Comparison of ENCODE assay signal across 8 mouse cellular contexts in genomic region chr14:46380286-46380721, GRCm38 (mm10). TPM values are rescaled to one million over a fixed set of nuclear protein-coding genes. Genes with fewer than 3 reads are reported as not detected.
A peak's percentile ranks its signal among the peaks of the same experiment; 100 is the strongest.
DNase-seq lines count a peak whose midpoint lies in the region; ATAC-seq and TF ChIP-seq lines count a peak whose summit lies in the region.

No protein-coding gene starts in this region.

- H3K4me2 ChIP-seq in embryonic facial prominence, embryonic 11.5 days (ENCODE audit: low read depth, low read length): peak overlapping the region; percentile 52
- peak overlapping the region; percentile 59 for H3K4me2 ChIP-seq in hindbrain, embryonic 13.5 days
- H3K4me2 ChIP-seq in limb, embryonic 15.5 days: peak overlapping the region; percentile 70
- H3K4me2 ChIP-seq in neural tube, embryonic 12.5 days (replicated peaks): peak overlapping the region; percentile 70

- TF ChIP-seq CTCF in cerebellum, adult 2 months (IDR thresholded peaks at IDR 0.05; ENCODE audit: borderline replicate concordance, insufficient read depth, low read depth, low read length): no peak

- no peaks in the 10 kb centered on the region for H3K36me3 ChIP-seq in embryonic facial prominence, embryonic 11.5 days (replicated peaks; ENCODE audit: control insufficient read depth, insufficient read depth, low read depth, low read length)
- no peaks in the 10 kb centered on the region for H3K36me3 ChIP-seq in hindbrain, embryonic 13.5 days
- H3K36me3 ChIP-seq in limb, embryonic 15.5 days: peaks cover 7% of the 10 kb centered on the region; the same call in 1 of the 2 replicates
- H3K36me3 ChIP-seq in neural tube, embryonic 12.5 days: no peaks in the 10 kb centered on the region

- WGBS in cerebellum, adult 2 months: 10% methylated on average over 31 of the region's 31 CpGs
- 4% methylated on average over 31 of the region's 31 CpGs for WGBS in embryonic facial prominence, embryonic 11.5 days
- WGBS in hindbrain, embryonic 13.5 days: 8% methylated on average over 26 of the region's 31 CpGs
- 5% methylated on average over 29 of the region's 31 CpGs for WGBS in limb, embryonic 15.5 days
- WGBS in neural tube, embryonic 12.5 days: 6% methylated on average over 31 of the region's 31 CpGs

- H3K27me3 ChIP-seq in cerebellum, adult 2 months (ENCODE audit: control insufficient read depth, insufficient read depth, low read length): no peaks in the 10 kb centered on the region
- no peaks in the 10 kb centered on the region; the same call in 1 of the 2 replicates for H3K27me3 ChIP-seq in embryonic facial prominence, embryonic 11.5 days (ENCODE audit: control insufficient read depth, insufficient read depth, low read length)
- H3K27me3 ChIP-seq in hindbrain, embryonic 13.5 days: peaks cover 70% of the 10 kb centered on the region
- 0 out of 2 replicates have a peak, but pooled peaks cover 5% of the 10 kb centered on the region for H3K27me3 ChIP-seq in limb, embryonic 15.5 days
- H3K27me3 ChIP-seq in neural tube, embryonic 12.5 days (replicated peaks): peaks cover 48% of the 10 kb centered on the region

- peaks cover 4% of the 10 kb centered on the region for H3K4me1 ChIP-seq in cerebellum, adult 2 months (ENCODE audit: control insufficient read depth, insufficient read depth, low read length)
- no peaks in the 10 kb centered on the region; the same call in none of the 2 replicates for H3K4me1 ChIP-seq in embryonic facial prominence, embryonic 11.5 days (ENCODE audit: control insufficient read depth, insufficient read depth, low read length)
- H3K4me1 ChIP-seq in hindbrain, embryonic 13.5 days (replicated peaks): peaks cover 11% of the 10 kb centered on the region
- H3K4me1 ChIP-seq in limb, embryonic 15.5 days: peaks cover 45% of the 10 kb centered on the region
- H3K4me1 ChIP-seq in neural tube, embryonic 12.5 days: peaks cover 6% of the 10 kb centered on the region

- peak; percentile 44 to 53 for DNase-seq in cerebellum, adult 2 months
- no peak for DNase-seq in cerebellum, adult 11 months
- DNase-seq in embryonic facial prominence, embryonic 11.5 days (ENCODE audit: low spot score): peak; percentile 69
- no peak for DNase-seq in spleen, postnatal 36 days (ENCODE audit: low spot score in 2 of 2)

- TF ChIP-seq POLR2A in cerebellum, adult 2 months (IDR thresholded peaks at IDR 0.05; ENCODE audit: borderline replicate concordance, insufficient read depth, low read length): no peak

- H3K27ac ChIP-seq in cerebellum, adult 2 months (ENCODE audit: insufficient read depth, low read length): no peak overlapping the region
- H3K27ac ChIP-seq in embryonic facial prominence, embryonic 11.5 days (replicated peaks; ENCODE audit: low read depth, low read length): no peak overlapping the region
- no peak overlapping the region for H3K27ac ChIP-seq in hindbrain, embryonic 13.5 days
- H3K27ac ChIP-seq in limb, embryonic 15.5 days: peak overlapping the region; percentile 62
- H3K27ac ChIP-seq in neural tube, embryonic 12.5 days: no peak overlapping the region

- ATAC-seq in embryonic facial prominence, embryonic 11.5 days (replicated peaks; ENCODE audit: insufficient number of reproducible peaks, low FRiP score, low TSS enrichment, low read depth): peak; percentile 61
- ATAC-seq in hindbrain, embryonic 13.5 days (ENCODE audit: low FRiP score): peak; percentile 67; the same call in 1 of the 2 replicates
- ATAC-seq in limb, embryonic 15.5 days (ENCODE audit: insufficient number of reproducible peaks, low FRiP score, low TSS enrichment, low read depth): peak; percentile 65
- peak; percentile 71 for ATAC-seq in neural tube, embryonic 12.5 days (ENCODE audit: low FRiP score, low read depth)
- ATAC-seq in activated CD4-positive, CD25-positive, alpha-beta regulatory T cell, adult 4 months: no peak

- no peaks in the 10 kb centered on the region for H3K9me3 ChIP-seq in embryonic facial prominence, embryonic 11.5 days (replicated peaks; ENCODE audit: control insufficient read depth, low read length)
- no peaks in the 10 kb centered on the region for H3K9me3 ChIP-seq in hindbrain, embryonic 13.5 days
- no peaks in the 10 kb centered on the region for H3K9me3 ChIP-seq in limb, embryonic 15.5 days
- no peaks in the 10 kb centered on the region for H3K9me3 ChIP-seq in neural tube, embryonic 12.5 days

- H3K9ac ChIP-seq in embryonic facial prominence, embryonic 11.5 days (replicated peaks; ENCODE audit: low read length): peak overlapping the region; percentile 49
- H3K9ac ChIP-seq in hindbrain, embryonic 13.5 days: peak overlapping the region; percentile 58; the same call in 1 of the 2 replicates
- H3K9ac ChIP-seq in limb, embryonic 15.5 days: no peak overlapping the region
- H3K9ac ChIP-seq in neural tube, embryonic 12.5 days: 0 out of 2 replicates have a peak overlapping the region, but pooled peaks have one; percentile 40

- H3K4me3 ChIP-seq in cerebellum, adult 2 months (replicated peaks; ENCODE audit: insufficient read depth, low read depth, low read length): no peak overlapping the region
- peak overlapping the region; percentile 9 for H3K4me3 ChIP-seq in embryonic facial prominence, embryonic 11.5 days (ENCODE audit: low read depth, low read length)
- H3K4me3 ChIP-seq in hindbrain, embryonic 13.5 days: peak overlapping the region; percentile 30
- peak overlapping the region; percentile 31 for H3K4me3 ChIP-seq in limb, embryonic 15.5 days
- H3K4me3 ChIP-seq in neural tube, embryonic 12.5 days: peak overlapping the region; percentile 30

RNA-seq across cellular contexts. Expression of gene Gm15217, which starts 1.1 kb away (rescaled TPM):
- not detected in 2 replicates for polyA plus RNA-seq in cerebellum, adult 2 months (2012; rRNA removed)
- polyA plus RNA-seq in embryonic facial prominence, embryonic 11.5 days (2014; fragmentation: Nextera tagmentation; extraction: Ambion mirVana): not detected in 2 replicates
- polyA plus RNA-seq in hindbrain, embryonic 13.5 days (2015; fragmentation: Nextera tagmentation; extraction: Ambion mirVana): not detected in 2 replicates
- 0.28 TPM in 1 of 2 replicates, not detected in the other for polyA plus RNA-seq in limb, embryonic 15.5 days (2015; fragmentation: Nextera tagmentation; extraction: Ambion mirVana)
- polyA plus RNA-seq in neural tube, embryonic 12.5 days (2016; fragmentation: Nextera tagmentation; extraction: Ambion mirVana): not detected in 2 replicates
- polyA plus RNA-seq in activated CD4-positive, CD25-positive, alpha-beta regulatory T cell, adult 4 months (2017; shearing (Covaris generic)): not detected

RNA-seq across cellular contexts. Expression of gene Bmp4, which starts 10.2 kb away (rescaled TPM):
- polyA plus RNA-seq in cerebellum, adult 2 months (2012; rRNA removed): 4.9 and 5.1 TPM in 2 replicates
- polyA plus RNA-seq in embryonic facial prominence, embryonic 11.5 days (2014; fragmentation: Nextera tagmentation; extraction: Ambion mirVana): 19.5 and 34.6 TPM in 2 replicates
- polyA plus RNA-seq in hindbrain, embryonic 13.5 days (2015; fragmentation: Nextera tagmentation; extraction: Ambion mirVana): 3.2 and 4.1 TPM in 2 replicates
- 30.9 and 42.4 TPM in 2 replicates for polyA plus RNA-seq in limb, embryonic 15.5 days (2015; fragmentation: Nextera tagmentation; extraction: Ambion mirVana)
- 13.8 and 18.1 TPM in 2 replicates for polyA plus RNA-seq in neural tube, embryonic 12.5 days (2016; fragmentation: Nextera tagmentation; extraction: Ambion mirVana)
- polyA plus RNA-seq in activated CD4-positive, CD25-positive, alpha-beta regulatory T cell, adult 4 months (2017; shearing (Covaris generic)): under 1 TPM in 1 of 2 experiments, not detected in 1; 0.26 TPM

Comparison
In these comparisons a context has a peak if more than half of its experiments do, and no peak if none do; other contexts are left out.
1. DNase-seq: peak in cerebellum, adult 2 months (2 of 2) and embryonic facial prominence, embryonic 11.5 days (single experiment); none in cerebellum, adult 11 months (single experiment) and spleen, postnatal 36 days (0 of 2).
2. Peak in every context shown above with its lines, with median percentiles within 50 percentile points of each other: H3K4me2 ChIP-seq.